Mouse (Mus musculus) 3T3-L1 (cell line): ENCODE results near the gene Plxnd1.
A peak's percentile ranks its signal among the peaks of the same experiment; 100 is the strongest.

Experiments
- DNase-seq: peaks from one replicate; pipeline ENCODE4 v3.0.0-alpha.2; 2015; ENCODE audit warnings: low read depth, low spot score

The Plxnd1 gene

DNA sequence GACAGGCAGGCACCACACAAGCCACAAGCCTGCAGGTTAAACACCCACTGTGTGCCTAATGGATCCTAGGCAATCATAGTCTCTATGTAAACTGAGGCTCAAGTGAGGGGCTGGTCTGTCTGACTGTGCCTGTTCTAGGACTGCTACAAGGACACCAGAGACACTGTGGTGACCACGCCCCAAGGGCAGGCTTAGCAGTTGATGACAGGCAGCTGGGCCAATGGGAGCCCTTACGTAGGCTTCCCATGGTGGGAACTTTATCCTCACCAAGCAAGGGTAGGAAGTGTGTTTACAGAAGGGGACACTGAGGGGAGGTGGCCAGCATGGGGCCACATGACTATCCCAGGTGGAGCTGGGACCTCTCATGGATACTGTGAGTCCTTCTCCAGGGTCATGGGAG, 4.4 kb upstream of the Plxnd1 start:
- DNase-seq = peak; percentile 39

DNA sequence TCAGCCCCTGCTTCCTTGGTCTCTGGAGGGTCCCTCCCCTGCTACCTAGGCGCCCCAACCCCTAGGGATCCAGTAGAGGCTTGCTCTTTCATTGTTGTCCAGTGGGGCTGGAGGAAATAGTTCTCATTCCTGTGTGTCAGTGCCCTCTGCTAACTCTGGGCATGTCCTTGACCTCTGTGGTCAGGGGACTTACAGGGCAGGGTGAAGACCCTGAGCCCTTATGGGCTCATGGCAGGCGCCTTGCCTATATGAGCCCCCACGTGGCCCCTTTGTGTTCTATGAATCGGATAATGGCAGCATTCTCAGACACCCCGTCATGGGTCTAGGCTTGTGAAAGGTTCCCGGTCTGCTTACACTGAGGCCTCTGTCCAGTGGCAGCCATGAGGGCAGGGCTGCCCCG, 4.0 kb upstream of the Plxnd1 start:
- no peak for DNase-seq

DNA sequence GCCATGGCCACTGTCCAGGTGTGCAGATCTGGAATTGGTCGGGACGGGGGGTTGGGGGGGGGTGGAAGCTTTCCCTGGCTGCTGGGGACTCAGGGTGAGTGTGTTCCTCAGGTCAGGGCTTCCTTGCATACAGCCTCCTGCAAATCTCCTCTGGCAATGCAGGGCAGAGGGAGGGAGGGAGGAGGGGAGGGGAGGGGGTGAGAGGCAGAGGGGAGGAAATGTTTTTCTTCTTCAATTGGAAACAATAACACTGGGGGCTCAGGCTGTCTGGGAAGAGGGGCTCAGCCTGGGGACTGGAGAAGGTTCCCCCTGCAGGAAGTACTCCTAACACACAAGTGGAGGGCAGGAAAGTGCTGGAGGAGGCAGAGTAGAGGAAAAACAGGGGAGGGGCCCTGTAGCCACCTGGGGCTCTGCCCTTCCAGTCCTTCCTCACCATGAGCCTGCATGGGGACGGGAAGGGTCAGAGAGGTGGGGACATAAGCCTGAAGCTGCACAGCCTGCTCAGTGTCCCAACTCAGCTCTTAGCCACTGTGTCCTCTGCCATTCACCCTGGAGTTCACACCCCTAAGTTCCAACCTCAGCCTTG, 3.0 kb upstream of the Plxnd1 start:
- DNase-seq = no peak

DNA sequence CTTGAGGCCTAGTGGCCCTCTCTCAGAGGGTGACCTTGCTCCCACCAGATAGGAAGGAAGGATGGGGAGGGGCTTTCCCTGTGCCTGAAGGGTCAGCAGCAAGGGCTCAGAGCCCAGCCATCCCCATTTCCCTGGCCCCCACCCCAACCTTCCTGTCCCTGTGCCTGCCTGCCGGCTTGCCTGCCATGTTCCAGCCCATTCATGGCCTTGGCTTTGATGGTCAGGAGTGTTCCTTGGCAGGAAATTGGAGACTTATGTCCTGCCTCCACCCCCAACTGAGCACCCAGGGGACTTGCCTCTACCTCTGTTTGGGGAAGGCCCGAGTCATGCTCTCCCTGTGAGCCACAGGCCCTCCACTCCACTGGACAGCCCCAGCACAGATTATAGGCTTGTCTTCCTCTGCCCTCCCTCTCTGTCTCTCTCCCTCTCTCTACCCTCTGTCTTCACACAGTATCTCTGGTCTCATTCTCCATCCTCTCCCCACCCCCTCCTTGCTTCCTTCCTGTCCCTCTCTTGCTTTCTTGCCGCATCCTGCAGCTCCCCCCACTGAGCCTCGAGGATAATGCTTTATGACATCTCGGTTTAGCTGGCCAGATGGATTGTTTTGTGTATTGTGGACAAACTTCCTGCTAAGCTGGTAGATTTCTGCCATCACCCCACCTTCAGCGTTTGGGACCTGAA, 1.5 kb upstream of the Plxnd1 start:
- peak; percentile 88 for DNase-seq

DNA sequence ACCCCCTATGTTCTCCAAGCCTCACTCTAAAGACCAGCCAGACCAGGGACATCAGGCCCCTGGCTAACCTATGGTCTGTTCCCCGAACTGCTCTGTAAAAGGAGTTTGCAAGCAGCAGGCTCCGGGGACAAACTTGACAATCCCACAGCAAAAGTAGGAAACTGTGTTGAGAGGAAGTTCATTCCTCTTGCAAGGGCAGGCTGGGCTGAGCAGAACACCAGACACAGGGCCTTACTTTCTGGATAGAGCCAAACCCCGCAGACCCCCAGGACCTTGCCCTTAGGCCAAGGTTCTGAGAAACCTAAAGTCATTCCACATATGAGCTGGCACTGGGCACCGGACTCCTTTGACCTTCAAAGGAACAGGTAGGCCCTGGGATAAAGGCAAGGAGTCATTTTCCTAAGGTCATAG, 731 bp upstream of the Plxnd1 start:
- peak; percentile 53 for DNase-seq

DNA sequence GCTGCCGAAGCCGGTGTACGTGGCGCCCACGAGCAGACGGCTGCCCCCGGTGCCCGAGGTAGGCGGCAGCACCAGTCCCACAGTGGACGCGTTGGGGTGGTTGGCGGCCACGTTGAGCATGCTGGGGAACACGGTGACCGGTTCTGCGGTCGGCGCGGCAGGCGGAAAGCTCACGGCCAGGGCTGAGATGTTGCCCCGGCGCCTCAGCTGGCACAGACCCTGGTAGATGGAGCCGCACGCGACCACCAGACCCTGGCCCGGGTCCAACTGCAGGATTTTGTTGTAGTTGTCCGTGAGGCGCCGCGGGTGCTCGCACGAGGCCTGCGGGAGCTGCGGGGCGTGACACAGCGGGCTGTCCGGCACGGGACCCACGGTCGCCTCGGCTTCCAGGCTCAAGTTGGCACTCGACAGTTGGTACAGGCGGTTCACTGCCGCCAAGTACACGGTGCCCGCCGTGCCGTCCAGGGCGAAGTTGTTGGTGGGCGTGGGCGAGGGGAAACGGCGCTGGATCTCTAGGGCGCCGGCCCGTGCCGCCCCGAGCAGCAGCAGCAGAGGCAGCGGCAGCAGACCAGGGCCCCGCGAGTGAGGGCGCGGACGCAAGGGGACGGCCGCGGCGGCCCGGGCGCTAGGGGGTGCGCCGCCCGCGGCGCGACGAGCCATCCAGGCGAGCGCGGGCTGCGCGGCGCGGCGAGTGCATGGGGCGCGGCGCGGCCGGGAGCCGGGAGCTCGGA, 494 bp downstream of the Plxnd1 start:
- DNase-seq = peak; percentile 43

DNA sequence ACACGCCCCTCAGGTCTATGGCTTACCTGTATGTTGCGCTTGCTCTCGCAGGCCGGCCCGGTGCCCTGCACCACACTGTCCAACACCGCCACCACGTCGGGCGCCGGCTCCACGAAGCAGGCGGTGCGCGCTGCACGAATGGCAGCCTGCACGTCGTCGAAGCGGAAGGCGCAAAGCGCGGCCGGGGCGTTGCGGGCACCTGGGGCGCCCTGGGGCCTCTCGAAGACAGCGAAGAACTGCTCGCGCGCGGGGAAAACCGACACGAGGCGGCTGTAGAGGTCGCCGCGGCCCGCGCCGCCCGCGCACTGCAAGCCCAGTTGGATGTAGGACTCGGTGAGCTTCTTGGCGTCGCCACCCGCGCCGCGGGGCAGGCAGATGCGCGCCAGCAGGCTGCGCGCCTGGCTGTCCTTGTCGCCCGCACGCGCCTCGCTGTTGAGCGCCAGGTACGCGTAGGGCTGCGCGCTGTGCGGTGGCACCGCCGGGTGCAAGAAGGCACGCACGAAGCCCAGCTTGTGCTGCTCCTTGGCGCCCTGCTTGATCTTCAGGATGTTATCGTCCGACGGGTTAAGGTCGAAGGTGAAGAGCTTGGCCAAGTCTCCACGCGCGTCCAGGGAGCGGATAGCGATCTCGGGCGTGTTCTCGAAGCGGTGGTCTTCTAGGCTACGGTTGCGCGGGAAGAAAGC, 1.2 kb downstream of the Plxnd1 start:
- DNase-seq = no peak

DNA sequence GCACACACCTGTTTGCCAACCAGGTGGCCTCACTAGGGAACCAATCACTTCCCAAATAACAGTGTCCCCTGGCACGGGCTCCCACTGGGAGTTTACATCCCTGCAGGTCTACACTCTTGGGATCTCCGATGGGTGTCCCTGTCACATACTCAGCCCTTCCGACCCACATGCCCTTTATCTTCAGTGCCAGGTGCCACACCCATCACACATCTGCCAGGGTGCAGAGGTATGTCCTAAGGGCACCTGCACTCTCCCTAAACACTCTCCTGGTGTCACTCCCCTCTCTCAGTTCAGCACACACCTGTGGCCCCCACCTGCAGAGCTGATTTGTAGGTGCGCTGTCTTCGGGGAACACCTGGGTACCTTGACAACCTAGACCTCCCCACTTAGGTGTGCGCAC, 1.8 kb downstream of the Plxnd1 start:
- DNase-seq = no peak

DNA sequence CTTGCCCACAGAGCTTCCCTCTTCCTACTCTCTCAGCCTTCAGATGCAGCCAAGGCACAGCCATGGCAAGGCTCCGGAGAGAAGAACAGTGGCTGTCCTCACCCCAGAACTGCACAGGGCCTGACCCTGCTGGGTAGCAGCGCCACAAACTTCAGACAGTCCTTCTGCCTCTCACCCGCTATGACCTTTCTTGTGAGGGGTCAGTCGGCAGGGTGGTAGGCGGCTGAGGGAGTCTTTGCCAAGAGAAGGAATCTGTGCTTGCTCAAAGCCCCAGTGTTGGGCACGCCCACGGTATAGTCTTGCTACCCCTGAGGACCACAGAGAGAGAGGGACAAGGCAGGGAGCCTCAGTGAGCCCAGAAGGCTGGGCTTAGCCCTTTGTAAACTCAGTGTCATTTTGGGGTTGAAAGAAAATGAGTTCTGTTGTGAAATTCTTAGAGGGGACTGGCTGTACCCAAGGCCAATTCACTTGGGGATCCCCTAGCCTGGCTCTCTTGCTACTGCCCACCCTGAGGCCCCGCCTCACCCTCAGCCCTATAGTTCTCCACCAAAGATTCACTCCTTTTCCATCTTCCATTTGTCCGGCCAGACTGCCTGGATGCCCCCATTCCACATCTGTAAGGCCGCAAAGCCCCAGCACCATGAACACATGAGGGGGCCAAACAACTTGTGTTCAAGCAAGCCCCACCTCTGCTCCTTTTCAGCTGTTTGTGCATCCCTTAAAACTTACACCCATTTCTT, 2.8 kb downstream of the Plxnd1 start:
- peak; percentile 61 for DNase-seq

DNA sequence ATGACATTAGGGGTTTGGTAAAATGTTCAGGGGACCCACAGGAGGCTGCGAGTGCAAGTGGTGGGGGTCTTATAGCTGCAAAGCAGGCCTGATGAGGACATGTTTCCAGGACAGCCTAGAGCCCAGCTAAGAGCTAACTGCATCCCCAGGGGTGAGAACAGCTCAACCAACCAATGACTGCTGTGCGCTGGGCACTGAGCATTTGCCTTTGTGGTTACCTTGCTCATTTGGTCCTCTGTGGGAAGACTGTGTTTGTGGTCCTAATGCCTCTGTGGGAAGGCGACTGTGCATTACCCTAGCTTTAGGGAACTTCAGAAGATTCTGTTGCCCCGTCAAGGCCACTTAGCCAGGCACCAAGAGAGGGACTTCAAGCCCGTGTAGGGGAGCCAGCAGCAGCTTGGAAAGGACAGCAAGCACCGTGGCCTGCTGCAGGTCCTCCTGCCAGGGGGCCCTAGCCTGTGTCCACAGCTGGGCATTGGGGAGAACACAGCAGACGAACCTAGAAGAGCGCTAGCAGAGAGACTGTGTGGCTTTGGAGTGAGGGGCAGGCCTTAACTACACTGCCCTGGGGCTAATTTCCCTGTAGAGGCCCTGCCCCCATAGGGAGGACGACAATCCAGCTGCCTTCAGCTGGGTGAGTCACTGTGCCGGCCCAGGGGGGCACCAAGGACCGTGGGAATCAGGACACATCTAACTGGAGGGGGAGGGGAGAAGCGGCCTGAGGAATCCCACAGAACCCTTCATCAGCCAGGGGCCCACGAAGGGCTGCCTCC, 3.5 kb downstream of the Plxnd1 start:
- DNase-seq = peak; percentile 84

DNA sequence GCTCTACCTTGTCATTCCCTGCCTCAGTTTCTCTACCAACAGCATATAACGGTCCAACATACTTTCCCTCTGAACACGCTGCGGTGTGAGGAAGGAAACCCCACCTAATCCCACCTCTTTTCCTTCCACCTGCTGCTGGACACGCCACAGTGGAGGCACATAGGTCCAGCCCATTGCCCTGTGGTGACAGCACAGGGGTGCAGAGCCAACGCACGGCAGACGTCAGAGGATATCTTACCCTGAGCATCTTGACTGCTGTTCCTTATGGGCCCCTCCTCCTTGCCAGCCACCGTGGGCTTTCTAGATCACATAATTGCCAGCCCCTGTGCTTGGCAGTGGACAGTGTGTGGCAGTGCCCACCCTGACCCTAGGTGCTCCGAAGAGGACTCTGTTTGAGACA, 4.3 kb downstream of the Plxnd1 start:
- no peak for DNase-seq

DNA sequence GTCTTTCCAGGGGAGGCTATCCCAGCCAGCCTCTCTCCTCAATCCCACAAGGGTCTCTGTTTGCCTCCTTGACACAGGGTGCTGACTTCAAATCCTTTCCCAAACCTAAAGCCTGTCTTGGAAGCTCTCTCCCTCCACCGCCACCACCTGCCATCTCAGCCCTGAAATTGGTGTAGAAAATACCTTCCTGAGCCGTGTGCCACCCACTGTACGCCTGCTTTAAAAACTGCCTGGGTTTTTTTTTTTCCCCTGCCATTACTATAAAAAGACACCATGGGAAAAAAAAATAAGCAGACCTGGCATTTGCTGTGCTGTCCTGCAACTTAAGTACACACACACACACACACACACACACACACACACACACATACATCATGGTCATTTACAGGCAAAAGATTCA, 4.7 kb downstream of the Plxnd1 start:
- no peak for DNase-seq

DNA sequence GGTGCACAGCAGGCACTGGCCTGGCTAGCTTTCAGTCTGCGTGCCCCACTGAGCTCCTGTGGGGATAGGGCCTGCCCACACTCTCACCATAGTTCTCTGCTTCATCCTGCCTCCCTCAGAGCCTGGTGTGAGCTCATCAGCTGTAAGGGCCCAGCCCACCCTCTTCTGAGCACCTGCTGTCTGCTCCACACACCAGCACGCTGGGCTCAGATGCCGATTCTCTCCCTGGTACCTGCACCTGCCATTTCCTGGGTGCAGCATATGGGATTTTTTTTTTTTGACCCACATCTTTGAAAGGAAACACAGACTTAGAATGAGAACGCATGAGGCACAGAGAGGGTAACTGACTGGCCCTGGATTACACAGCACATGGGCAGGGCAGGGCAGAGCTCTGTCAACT, 5.2 kb downstream of the Plxnd1 start:
- no peak for DNase-seq

DNA sequence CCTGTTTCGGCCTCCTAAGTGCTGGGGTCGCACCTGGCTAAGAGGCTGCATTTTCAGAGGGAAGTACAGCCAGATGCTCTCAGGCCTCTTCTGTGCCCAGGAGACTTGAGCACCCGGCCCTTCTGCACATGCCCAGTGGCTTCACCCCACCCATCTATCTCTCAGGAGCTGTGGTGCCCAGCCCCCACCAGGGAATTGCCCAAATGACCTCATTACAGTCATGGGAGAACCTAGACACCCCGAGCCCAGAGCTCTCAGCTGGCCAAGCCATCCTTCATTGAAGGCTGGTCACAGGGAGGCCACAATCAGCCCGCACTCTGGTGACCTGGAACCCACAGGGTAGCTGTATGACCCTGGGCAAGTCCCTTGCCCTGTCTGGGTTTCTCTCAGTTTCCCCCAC, 5.8 kb downstream of the Plxnd1 start:
- peak; percentile 36 for DNase-seq

DNA sequence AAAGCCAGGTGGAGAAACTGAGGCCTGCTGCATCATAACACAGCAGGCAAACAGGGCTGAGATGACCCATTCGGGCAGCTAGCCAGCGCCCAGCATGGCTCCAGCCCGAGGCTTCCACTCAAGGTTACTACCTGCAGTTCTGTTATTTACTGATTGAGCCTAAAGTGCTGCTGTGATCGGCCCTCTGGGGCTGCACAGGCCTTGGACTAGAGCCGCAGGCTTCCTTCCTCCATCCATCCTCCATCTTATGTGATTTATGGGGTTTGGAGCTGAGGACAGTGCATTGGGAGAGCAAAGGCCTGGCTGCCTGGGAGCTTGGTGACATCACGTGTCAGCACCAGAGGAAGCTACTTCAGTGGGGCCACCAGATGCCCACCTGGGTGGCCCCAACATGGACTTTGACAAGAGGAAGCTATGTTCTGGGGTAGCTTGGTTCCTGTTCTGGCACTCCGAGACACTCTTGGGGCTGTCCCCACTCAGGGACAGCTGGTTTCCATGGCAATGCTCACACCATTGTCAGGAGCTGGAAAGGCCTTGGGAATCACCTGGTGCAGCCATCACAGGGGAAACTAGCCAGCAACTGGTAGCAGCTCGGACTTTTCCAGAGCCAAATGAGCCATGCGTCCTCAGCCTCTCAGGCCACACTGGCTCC, 7.6 kb downstream of the Plxnd1 start:
- no peak for DNase-seq

DNA sequence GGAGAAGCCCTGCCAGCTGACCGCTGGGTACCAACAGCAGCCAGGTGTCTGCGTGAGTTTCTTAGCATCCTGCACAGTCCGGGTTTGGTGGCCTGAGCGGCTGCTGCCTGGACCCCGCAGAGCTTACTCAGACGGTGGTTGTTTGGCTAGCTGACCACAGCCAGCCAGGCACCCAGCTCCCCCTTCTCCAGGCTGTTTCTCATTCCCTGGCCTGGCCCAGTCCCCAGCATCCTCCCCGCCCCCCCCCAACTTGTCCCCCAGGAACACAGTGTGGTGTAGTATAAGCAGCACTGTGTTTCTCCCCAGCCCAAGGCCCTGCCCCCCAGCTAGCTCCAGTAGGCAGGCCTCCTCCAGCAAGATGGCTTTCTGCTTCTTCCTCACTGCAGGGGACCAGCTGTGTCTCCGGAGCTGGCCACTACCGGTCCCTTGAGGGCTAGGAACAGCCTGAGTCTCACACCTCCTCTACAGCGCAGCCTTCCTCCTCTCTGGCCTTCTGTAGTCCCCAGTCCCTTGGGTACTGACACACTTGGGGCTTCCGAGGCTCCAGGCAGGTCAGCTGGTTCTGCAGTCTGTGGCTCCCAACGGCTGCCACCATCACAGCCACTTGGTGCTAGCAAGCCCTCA, 8.2 kb downstream of the Plxnd1 start:
- no peak for DNase-seq

DNA sequence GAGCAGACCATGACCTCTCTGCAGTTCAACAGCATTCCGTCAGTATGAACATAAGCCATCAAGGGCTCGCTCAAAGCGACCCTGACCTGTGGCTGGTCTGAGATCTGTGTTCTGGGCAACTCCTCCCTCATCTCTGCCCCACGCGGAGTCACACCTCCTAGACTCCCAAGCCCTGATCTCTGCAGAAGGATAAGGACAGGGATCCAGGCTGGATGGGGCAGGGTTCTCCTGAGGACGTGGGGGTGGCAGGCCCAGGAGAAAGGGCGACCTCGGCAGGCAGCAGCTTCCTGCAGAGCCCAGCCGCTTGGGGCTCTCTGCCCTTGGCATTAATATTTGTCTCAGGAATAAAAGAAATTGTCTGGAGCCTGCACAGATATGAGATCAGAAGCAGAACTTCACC, 9.2 kb downstream of the Plxnd1 start:
- DNase-seq = no peak

DNA sequence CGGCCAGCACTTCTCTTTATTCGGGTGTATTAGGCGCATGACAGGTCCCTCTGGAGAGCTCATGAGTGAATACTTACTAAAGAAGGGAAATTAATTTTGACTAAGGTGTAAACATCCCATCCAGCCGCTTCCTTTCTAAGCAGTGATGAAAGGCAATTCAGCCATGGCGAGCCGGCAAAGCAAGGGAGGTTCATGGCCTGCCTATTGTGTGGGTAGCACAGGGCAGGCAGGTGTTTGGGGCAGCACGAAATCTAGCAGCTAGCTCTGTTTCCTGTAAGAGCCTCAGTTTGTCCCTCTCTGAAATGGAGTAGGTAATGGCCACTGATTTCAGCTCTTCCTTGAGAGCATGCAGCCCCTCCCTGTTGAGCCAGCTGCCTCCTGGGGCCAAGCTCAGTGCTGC, 10.2 kb downstream of the Plxnd1 start:
- no peak for DNase-seq

DNA sequence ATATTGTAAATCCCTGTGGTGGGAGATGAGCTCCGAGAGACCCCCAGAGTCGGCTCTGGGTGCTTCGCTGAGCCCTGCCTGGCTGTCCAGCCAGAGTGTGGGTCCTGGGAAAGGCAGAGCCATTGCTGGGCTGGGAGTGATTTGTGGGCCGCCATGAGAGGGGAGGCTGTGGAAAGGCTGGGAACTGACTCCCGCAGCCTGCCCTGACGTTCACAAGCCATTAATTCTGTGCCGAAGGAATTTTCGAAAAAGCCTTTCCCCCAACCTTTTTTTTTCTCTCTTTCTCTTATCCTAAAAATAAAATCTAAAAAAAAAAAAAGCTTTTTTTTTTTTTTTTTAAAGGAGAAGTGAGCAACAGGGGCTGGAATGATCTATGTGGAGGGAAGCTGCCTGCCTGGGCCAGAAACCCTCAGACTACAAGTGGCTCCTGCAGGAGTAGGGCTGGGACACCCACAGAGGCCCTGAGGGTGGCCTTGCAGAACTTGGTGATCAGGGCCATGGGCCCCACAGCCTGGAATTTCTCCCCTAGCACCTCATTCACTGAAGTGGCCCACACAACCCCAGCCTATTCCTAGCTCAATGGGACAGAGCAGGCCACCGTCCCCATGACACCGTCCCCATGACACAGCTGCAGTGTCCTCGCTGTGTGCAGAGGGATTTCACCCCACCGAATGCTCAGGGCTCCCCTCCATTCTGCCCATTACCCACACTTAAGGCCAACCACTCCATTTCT, 11.3 kb downstream of the Plxnd1 start:
- DNase-seq = no peak
